ENCODE assay signal across 10 mouse cellular contexts in the genomic region with DNA sequence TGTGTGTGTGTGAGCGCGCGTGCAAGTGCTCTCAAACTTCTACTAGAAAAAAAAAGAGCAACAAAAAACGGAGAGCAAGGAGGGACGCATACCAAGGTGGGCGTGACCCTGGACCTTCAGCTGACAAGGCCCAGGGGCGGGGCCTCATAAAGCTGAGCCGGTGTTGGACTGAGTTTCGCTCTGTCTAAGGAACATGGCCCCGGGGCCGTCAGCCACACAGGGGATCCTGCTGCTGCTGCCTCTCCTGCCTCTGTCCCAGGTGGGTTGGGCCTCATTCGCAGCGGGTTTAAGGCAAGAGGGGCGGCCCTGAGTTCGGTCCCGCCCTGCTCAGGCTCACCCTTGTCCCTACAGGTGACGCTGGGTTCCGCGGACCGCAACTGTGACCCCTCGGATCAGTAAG. TPM values are rescaled to one million over a fixed set of nuclear protein-coding genes. Genes with fewer than 3 reads are reported as not detected.
DNase-seq lines count a peak whose midpoint lies in the region; ATAC-seq and TF ChIP-seq lines count a peak whose summit lies in the region.
"Had no signal": no experiment of that assay in that cellular context is flagged by ENCODE, and none has a peak within 500 bp of the region (broad histone marks: within the 10 kb centered on the region; RNA-seq: fewer than 3 reads in every experiment).

Gene Tmem52 (plus strand): TSS at position 163 of the 400 bp plus-strand sequence.

- TF ChIP-seq POLR2A in testis, adult 2 months (IDR thresholded peaks at IDR 0.05; ENCODE audit: control insufficient read depth, low read depth, low read length) = peak; percentile 66

- no peak within 1 kb of the TSS; the same call in 1 of the 2 replicates for H3K27ac ChIP-seq in midbrain, embryonic 10.5 days (replicated peaks)
- H3K27ac ChIP-seq in midbrain, embryonic 16.5 days (ENCODE audit: low read length) = no peak within 1 kb of the TSS
- no peak within 1 kb of the TSS for H3K27ac ChIP-seq in heart, embryonic 10.5 days
- no peak within 1 kb of the TSS for H3K27ac ChIP-seq in lung, postnatal 0 days (ENCODE audit: low read length)
- peak within 1 kb of the TSS; percentile 48 for H3K27ac ChIP-seq in testis, adult 2 months (ENCODE audit: control insufficient read depth, insufficient read depth, low read depth, low read length)

- H3K36me3 ChIP-seq in midbrain, embryonic 10.5 days = no peaks in the 10 kb centered on the region
- no peaks in the 10 kb centered on the region for H3K36me3 ChIP-seq in midbrain, embryonic 16.5 days (ENCODE audit: control insufficient read depth, insufficient read depth, low read length)
- H3K36me3 ChIP-seq in heart, embryonic 10.5 days = no peaks in the 10 kb centered on the region
- H3K36me3 ChIP-seq in lung, postnatal 0 days (ENCODE audit: insufficient read depth, low read length) = no peaks in the 10 kb centered on the region
- no peaks in the 10 kb centered on the region; the same call in 1 of the 2 replicates for H3K36me3 ChIP-seq in testis, adult 2 months (ENCODE audit: control insufficient read depth, insufficient read depth, low read length)

- peak; percentile 25 for DNase-seq in midbrain, embryonic 10.5 days (ENCODE audit: low spot score)
- DNase-seq in heart, embryonic 10.5 days (ENCODE audit: low spot score) = no peak
- peak; percentile 49 for DNase-seq in kidney, adult 9 months
- DNase-seq in lung, postnatal 0 days (ENCODE audit: low spot score) = peak; percentile 79
- DNase-seq in layer of hippocampus, postnatal 10 days (ENCODE audit: low spot score in 2 of 2) = no peak

- H3K4me1 ChIP-seq in midbrain, embryonic 10.5 days = peaks cover 9% of the 10 kb centered on the region
- H3K4me1 ChIP-seq in midbrain, embryonic 16.5 days (ENCODE audit: control insufficient read depth, insufficient read depth, low read length) = peaks cover 2% of the 10 kb centered on the region; the same call in 1 of the 2 replicates
- peaks cover 18% of the 10 kb centered on the region for H3K4me1 ChIP-seq in heart, embryonic 10.5 days
- H3K4me1 ChIP-seq in lung, postnatal 0 days (ENCODE audit: insufficient read depth, low read depth, low read length) = peaks cover 4% of the 10 kb centered on the region; the same call in 1 of the 2 replicates
- H3K4me1 ChIP-seq in testis, adult 2 months (ENCODE audit: control insufficient read depth, insufficient read depth, low read length) = peaks cover 3% of the 10 kb centered on the region

- no peaks in the 10 kb centered on the region for H3K9me3 ChIP-seq in midbrain, embryonic 10.5 days (replicated peaks)
- no peaks in the 10 kb centered on the region for H3K9me3 ChIP-seq in midbrain, embryonic 16.5 days (replicated peaks; ENCODE audit: control insufficient read depth, low read length, poor library complexity, severe bottlenecking)
- no peaks in the 10 kb centered on the region for H3K9me3 ChIP-seq in heart, embryonic 10.5 days
- no peaks in the 10 kb centered on the region for H3K9me3 ChIP-seq in lung, postnatal 0 days (ENCODE audit: low read length)

- H3K4me3 ChIP-seq in midbrain, embryonic 10.5 days = peak within 1 kb of the TSS; percentile 41
- no peak within 1 kb of the TSS for H3K4me3 ChIP-seq in midbrain, embryonic 16.5 days (ENCODE audit: low read depth, low read length)
- H3K4me3 ChIP-seq in heart, embryonic 10.5 days = peak within 1 kb of the TSS; percentile 54
- peak within 1 kb of the TSS; percentile 30 for H3K4me3 ChIP-seq in lung, postnatal 0 days (ENCODE audit: low read depth, low read length)
- H3K4me3 ChIP-seq in testis, adult 2 months (ENCODE audit: control insufficient read depth, low read depth, low read length) = peak within 1 kb of the TSS; percentile 43

- no peak for ATAC-seq in midbrain, embryonic 16.5 days
- peak; percentile 89 for ATAC-seq in common myeloid progenitor, adult 5-6 weeks (replicated peaks; ENCODE audit: low read depth, poor library complexity, severe bottlenecking)
- peak; percentile 86 for ATAC-seq in lung, postnatal 0 days
- ATAC-seq: Patski had no signal

- no peak within 1 kb of the TSS for H3K4me2 ChIP-seq in midbrain, embryonic 16.5 days (ENCODE audit: low read length)
- peak within 1 kb of the TSS; percentile 59 for H3K4me2 ChIP-seq in lung, postnatal 0 days (replicated peaks; ENCODE audit: low read depth, low read length)

- TF ChIP-seq EP300 in lung, postnatal 0 days (IDR thresholded peaks at IDR 0.05) = no peak

- TF ChIP-seq CTCF in lung, postnatal 0 days (IDR thresholded peaks at IDR 0.05) = no peak
- no peak for TF ChIP-seq CTCF in testis, adult 2 months (IDR thresholded peaks at IDR 0.05; ENCODE audit: control insufficient read depth, insufficient read depth, insufficient replicate concordance, low read depth, low read length)

- 12% methylated on average over 21 of the region's 21 CpGs for WGBS in midbrain, embryonic 10.5 days
- 14% methylated on average over 21 of the region's 21 CpGs for WGBS in midbrain, embryonic 16.5 days
- 11% methylated on average over 21 of the region's 21 CpGs for WGBS in heart, embryonic 10.5 days
- WGBS in lung, postnatal 0 days = 9% methylated on average over 15 of the region's 21 CpGs

- peaks cover 41% of the 10 kb centered on the region for H3K27me3 ChIP-seq in midbrain, embryonic 10.5 days (ENCODE audit: low read depth, poor library complexity, severe bottlenecking)
- H3K27me3 ChIP-seq in midbrain, embryonic 16.5 days (ENCODE audit: control insufficient read depth, insufficient read depth, low read depth, low read length) = no peaks in the 10 kb centered on the region
- H3K27me3 ChIP-seq in heart, embryonic 10.5 days (ENCODE audit: insufficient read depth, poor library complexity, severe bottlenecking) = peaks cover 79% of the 10 kb centered on the region
- H3K27me3 ChIP-seq in lung, postnatal 0 days (replicated peaks; ENCODE audit: insufficient read depth, low read length) = no peaks in the 10 kb centered on the region
- no peaks in the 10 kb centered on the region for H3K27me3 ChIP-seq in testis, adult 2 months (ENCODE audit: control insufficient read depth, insufficient read depth, low read length)
- H3K27me3 ChIP-seq: Patski had no signal

- no peak within 1 kb of the TSS for H3K9ac ChIP-seq in midbrain, embryonic 16.5 days (ENCODE audit: low read depth, low read length)
- 0 out of 2 replicates have a peak within 1 kb of the TSS, but pooled peaks have one; percentile 16 for H3K9ac ChIP-seq in lung, postnatal 0 days (replicated peaks; ENCODE audit: low read depth)

RNA-seq across cellular contexts. Expression of gene Tmem52, which starts in this region (rescaled TPM):
- polyA plus RNA-seq in midbrain, embryonic 10.5 days (2016; fragmentation: Nextera tagmentation; extraction: Ambion mirVana) = 0.14 TPM in 1 of 2 replicates, not detected in the other
- polyA plus RNA-seq in midbrain, embryonic 16.5 days (2015; fragmentation: Nextera tagmentation; extraction: Ambion mirVana) = not detected in 2 replicates
- total RNA-seq in common myeloid progenitor, adult 5-6 weeks (2017) = not detected in 2 replicates
- not detected in 2 replicates for polyA plus RNA-seq in heart, embryonic 10.5 days (2016; fragmentation: Nextera tagmentation; extraction: Ambion mirVana)
- polyA plus RNA-seq in lung, postnatal 0 days (2015; fragmentation: Nextera tagmentation; extraction: Ambion mirVana) = 1.6 and 2.1 TPM in 2 replicates
- 24.8 and 30.0 TPM in 2 replicates for polyA plus RNA-seq in testis, adult 2 months (2012; rRNA removed)
- total RNA-seq in layer of hippocampus, postnatal 10 days (2021) = 1 to 10 TPM; 2.0 to 3.5 TPM
- total RNA-seq: neutrophil, adult 5-6 weeks had no signal

Comparison
In these comparisons a context has a peak if more than half of its experiments do, and no peak if none do; other contexts are left out.
1. Peak in DNase-seq and H3K4me3 ChIP-seq in midbrain, embryonic 10.5 days; RNA of the gene not detected or under 1 TPM.
2. Peak in ATAC-seq in common myeloid progenitor, adult 5-6 weeks; RNA of the gene not detected or under 1 TPM.
3. DNase-seq: peak in kidney, adult 9 months (single experiment) and lung, postnatal 0 days (single experiment); none in heart, embryonic 10.5 days (single experiment) and layer of hippocampus, postnatal 10 days (0 of 2).